Mouse (Mus musculus): ENCODE results near the gene Taf1d.

DNA sequence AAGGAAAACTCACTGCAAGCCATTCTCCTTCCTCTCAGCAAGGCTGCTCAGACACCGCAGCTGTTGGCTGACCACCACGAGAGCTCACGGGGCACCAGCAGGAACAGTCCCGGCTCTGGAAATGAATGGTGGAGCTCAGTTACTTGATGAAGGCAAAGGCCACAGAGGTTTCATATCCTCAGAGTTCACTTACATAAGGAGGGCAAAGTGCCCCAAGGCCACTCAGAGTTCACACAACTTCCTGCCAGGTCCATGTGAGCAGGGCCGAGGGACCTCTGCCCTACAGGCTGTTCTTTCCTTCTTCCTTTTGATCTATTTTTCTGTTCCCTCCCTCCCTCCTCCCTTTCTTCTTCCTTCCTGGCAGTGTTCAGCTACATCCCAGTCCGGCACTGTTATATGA lies 4.6 kb upstream of the Taf1d start:
- TF ChIP-seq CTCF (IDR thresholded peaks at IDR 0.05; ENCODE audit: low read depth, low read length) (no peak), POLR2A (IDR thresholded peaks at IDR 0.05; ENCODE audit: insufficient read depth, low read length) (no peak), EP300 (IDR thresholded peaks at IDR 0.05; ENCODE audit: insufficient read depth, low read depth, low read length) (no peak)
